Mouse (Mus musculus) MEL (cell line): ENCODE results near the gene Ipo13. TPM values are rescaled to one million over a fixed set of nuclear protein-coding genes. Genes with fewer than 3 reads are reported as not detected.
A peak's percentile ranks its signal among the peaks of the same experiment; 100 is the strongest.

Experiments
- DNase-seq: peaks from one replicate; pipeline ENCODE4 v3.0.0; 2011; ENCODE audit warnings: low read depth, low spot score
- H3K27ac ChIP-seq: 2 replicates; pipeline ENCODE4 v1.5.1; 2012; ENCODE audit warnings: low read depth, mild to moderate bottlenecking, control low read depth, low read length, moderate library complexity; ENCODE audit not compliant: control insufficient read depth
- H3K27me3 ChIP-seq, 2 experiments: fragments of 150-350 bp in 1 of 2; sonication (generic) in 1 of 2; 2 replicates each; pipeline ENCODE4 v1.6.1; 2012; ENCODE audit warnings: low read length in 2 of 2, mild to moderate bottlenecking in 2 of 2, improper control_type of control experiment in 1 of 2, moderate library complexity in 1 of 2; ENCODE audit not compliant: insufficient read depth in 2 of 2, control insufficient read depth in 1 of 2
- H3K36me3 ChIP-seq, 2 experiments: 2 replicates each; pipeline ENCODE4 v1.6.1; 2012 to 2014; ENCODE audit warnings: low read length in 2 of 2, improper control_type of control experiment in 1 of 2, inconsistent platforms in 1 of 2, mild to moderate bottlenecking in 1 of 2; ENCODE audit not compliant: insufficient read depth in 2 of 2, control insufficient read depth in 1 of 2
- H3K4me1 ChIP-seq, 2 experiments: fragments of 150-350 bp in 1 of 2; sonication (generic) in 1 of 2; 2 replicates each; pipeline ENCODE4 v1.6.1; 2012; ENCODE audit warnings: low read length in 2 of 2, improper control_type of control experiment in 1 of 2, mild to moderate bottlenecking in 1 of 2; ENCODE audit not compliant: insufficient read depth in 2 of 2, control insufficient read depth in 1 of 2
- H3K4me3 ChIP-seq, 2 experiments: fragments of 150-350 bp in 1 of 2; sonication (generic) in 1 of 2; 2 replicates each; pipeline ENCODE4 v1.5.1; 2012; ENCODE audit warnings: low read depth in 2 of 2, low read length in 2 of 2, mild to moderate bottlenecking in 2 of 2, moderate library complexity in 2 of 2, control low read depth in 1 of 2, improper control_type of control experiment in 1 of 2; ENCODE audit not compliant: control insufficient read depth in 1 of 2, insufficient read depth in 1 of 2
- H3K79me2 ChIP-seq: 2 replicates; pipeline ENCODE4 v1.6.1; 2012; ENCODE audit warnings: mild to moderate bottlenecking, low read length, moderate library complexity; ENCODE audit not compliant: control insufficient read depth, poor library complexity, insufficient read depth
- H3K9ac ChIP-seq: 2 replicates; pipeline ENCODE4 v1.6.1; 2012; ENCODE audit warnings: low read depth, mild to moderate bottlenecking, control low read depth, low read length, moderate library complexity; ENCODE audit not compliant: control insufficient read depth, poor library complexity, severe bottlenecking
- H3K9me3 ChIP-seq: fragments of 150-350 bp; sonication (generic); replicated peaks from 2 replicates; pipeline ENCODE4 v1.6.1; 2012; ENCODE audit warnings: mild to moderate bottlenecking, low read length, improper control_type of control experiment, moderate library complexity; ENCODE audit not compliant: insufficient read depth
- CHD2 ChIP-seq: IDR thresholded peaks from 2 replicates; pipeline ENCODE4 v1.6.1; 2011; ENCODE audit warnings: low read length, improper control_type of control experiment
- CTCF ChIP-seq, 3 experiments: IDR thresholded peaks in 2 of 3; conservative IDR thresholded peaks in 1 of 3; 2 replicates each; pipeline ENCODE4 v1.5.1; 2011 to 2012; ENCODE audit warnings: low read length in 3 of 3, low read depth in 2 of 3, mild to moderate bottlenecking in 2 of 3, improper control_type of control experiment in 1 of 3, inconsistent platforms in 1 of 3, mixed read lengths in 1 of 3, moderate library complexity in 1 of 3; ENCODE audit not compliant: control insufficient read depth in 1 of 3, insufficient read depth in 1 of 3, poor library complexity in 1 of 3, severe bottlenecking in 1 of 3
- E2F4 ChIP-seq: IDR thresholded peaks from 2 replicates; pipeline ENCODE4 v1.6.1; 2011; ENCODE audit warnings: low read depth, low read length, improper control_type of control experiment, borderline replicate concordance
- ELF1 ChIP-seq: IDR thresholded peaks from 2 replicates; pipeline ENCODE4 v1.6.1; 2014; ENCODE audit warnings: low read depth, mild to moderate bottlenecking, inconsistent platforms, low read length, improper control_type of control experiment, moderate library complexity
- HCFC1 ChIP-seq: IDR thresholded peaks from 2 replicates; pipeline ENCODE4 v1.6.1; 2012; ENCODE audit warnings: low read depth, mild to moderate bottlenecking, inconsistent platforms, low read length, improper control_type of control experiment, moderate library complexity
- MAFK ChIP-seq: IDR thresholded peaks from 2 replicates; pipeline ENCODE4 v1.6.1; 2011; ENCODE audit warnings: low read depth, mild to moderate bottlenecking, low read length, improper control_type of control experiment, borderline replicate concordance
- MAZ ChIP-seq: IDR thresholded peaks from 2 replicates; pipeline ENCODE4 v1.6.1; 2012; ENCODE audit warnings: low read depth, mild to moderate bottlenecking, inconsistent platforms, low read length, improper control_type of control experiment
- MXI1 ChIP-seq: IDR thresholded peaks from 2 replicates; pipeline ENCODE4 v1.6.1; 2011; ENCODE audit warnings: mild to moderate bottlenecking, low read depth, low read length, improper control_type of control experiment
- NRF1 ChIP-seq: IDR thresholded peaks from 2 replicates; pipeline ENCODE4 v1.6.1; 2014; ENCODE audit warnings: low read depth, mild to moderate bottlenecking, inconsistent platforms, low read length, improper control_type of control experiment, moderate library complexity; ENCODE audit not compliant: poor library complexity, insufficient read depth, severe bottlenecking
- POLR2A ChIP-seq, 2 experiments: IDR thresholded peaks; 2 replicates each; pipeline ENCODE4 v1.6.1; 2011 to 2012; ENCODE audit warnings: low read length in 2 of 2, mild to moderate bottlenecking in 2 of 2, control low read depth in 1 of 2, improper control_type of control experiment in 1 of 2, low read depth in 1 of 2, moderate library complexity in 1 of 2; ENCODE audit not compliant: control insufficient read depth in 1 of 2, insufficient read depth in 1 of 2, poor library complexity in 1 of 2
- RAD21 ChIP-seq: IDR thresholded peaks from 2 replicates; pipeline ENCODE4 v1.6.1; 2011; ENCODE audit warnings: mild to moderate bottlenecking, low read depth, low read length, improper control_type of control experiment
- SMC3 ChIP-seq: IDR thresholded peaks from 2 replicates; pipeline ENCODE4 v1.6.1; 2011; ENCODE audit warnings: low read depth, low read length, improper control_type of control experiment
- TAL1 ChIP-seq: IDR thresholded peaks from 2 replicates; pipeline ENCODE4 v1.6.1; 2012; ENCODE audit warnings: mild to moderate bottlenecking, inconsistent platforms, low read length, moderate library complexity, mixed read lengths
- TBP ChIP-seq: IDR thresholded peaks from 2 replicates; pipeline ENCODE4 v1.8.0; 2011; ENCODE audit warnings: low read depth, low read length, improper control_type of control experiment
- TCF12 ChIP-seq: IDR thresholded peaks from 2 replicates; pipeline ENCODE4 v1.6.1; 2014; ENCODE audit warnings: low read depth, mild to moderate bottlenecking, inconsistent platforms, low read length, improper control_type of control experiment, moderate library complexity
- UBTF ChIP-seq: IDR thresholded peaks from 2 replicates; pipeline ENCODE4 v1.6.1; 2012; ENCODE audit warnings: low read depth, mild to moderate bottlenecking, inconsistent platforms, low read length, improper control_type of control experiment, moderate library complexity, borderline replicate concordance; ENCODE audit not compliant: insufficient read depth
- USF2 ChIP-seq, 2 experiments: IDR thresholded peaks; 2 replicates each; pipeline ENCODE4 v1.6.1; 2011 to 2012; ENCODE audit warnings: improper control_type of control experiment in 2 of 2, low read length in 2 of 2, borderline replicate concordance in 1 of 2, inconsistent platforms in 1 of 2, low read depth in 1 of 2, mild to moderate bottlenecking in 1 of 2; ENCODE audit not compliant: insufficient read depth in 1 of 2
- ZC3H11A ChIP-seq: IDR thresholded peaks from 2 replicates; pipeline ENCODE4 v1.6.1; 2012; ENCODE audit warnings: low read depth, mild to moderate bottlenecking, inconsistent platforms, low read length, improper control_type of control experiment
- ZKSCAN1 ChIP-seq: IDR thresholded peaks from 2 replicates; pipeline ENCODE4 v1.6.1; 2012; ENCODE audit warnings: low read depth, mild to moderate bottlenecking, inconsistent platforms, low read length, improper control_type of control experiment, moderate library complexity
- ZMIZ1 ChIP-seq: IDR thresholded peaks from 2 replicates; pipeline ENCODE4 v1.6.1; 2012; ENCODE audit warnings: low read depth, mild to moderate bottlenecking, inconsistent platforms, low read length, improper control_type of control experiment, moderate library complexity
- polyA plus RNA-seq, 2 experiments: library from polyadenylated mRNA; stranded (reverse) in 1 of 2; unstranded in 1 of 2; fragments of >175 nt in 1 of 2; fragments of >200 nt in 1 of 2; gene quantifications; 2 replicates each; pipeline versions ENCODE4 v1.2.1 to v1.2.4; 2012; ENCODE audit warnings: low replicate concordance in 2 of 2, low read depth in 1 of 2; ENCODE audit not compliant: insufficient read length in 2 of 2, insufficient read depth in 1 of 2, missing spikeins in 1 of 2
- total RNA-seq: library from RNA; depleted of rRNA; stranded (reverse); fragments of 300-350 nt; gene quantifications from 2 replicates; pipeline ENCODE4 v1.2.3, GENCODE M21; 2012

The Ipo13 gene
- total and polyA plus RNA-seq, 3 experiments: 39.5 to 88.0 TPM; not detected in 1

DNA sequence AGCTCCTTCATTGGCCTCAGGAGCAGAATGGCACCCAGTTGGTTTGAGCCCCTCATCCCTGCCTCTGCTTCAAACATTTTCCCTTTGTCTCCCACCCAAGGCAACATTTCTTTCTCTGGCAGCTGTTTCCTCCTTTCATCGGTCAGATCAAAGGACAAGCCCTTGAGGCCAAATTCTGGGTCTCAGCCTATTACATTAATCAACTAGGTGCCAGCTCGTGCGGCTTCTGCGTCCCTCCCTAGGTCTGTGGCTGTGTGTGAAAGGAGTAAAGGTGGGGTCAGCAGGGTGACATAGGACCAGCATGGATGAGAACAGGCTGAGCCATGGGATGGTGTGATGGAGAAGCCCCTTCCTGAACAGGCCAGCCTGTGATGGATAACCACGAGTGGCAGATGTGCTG, 28.5 kb upstream of the Ipo13 start:
- Histone ChIP-seq H3K79me2 (no peaks in the 10 kb centered on the region), H3K4me3 (no peak overlapping the region), H3K27me3 (no peaks in the 10 kb centered on the region), H3K27ac (no peak overlapping the region), H3K9me3 (no peaks in the 10 kb centered on the region), H3K36me3 (peaks cover 0 to 14% of the 10 kb centered on the region in 2 experiments; a peak in 2 of 4 replicates), H3K9ac (no peak overlapping the region), H3K4me1 (peaks cover 10 to 14% of the 10 kb centered on the region in 2 experiments)
- no peak for DNase-seq
- TF ChIP-seq ZC3H11A: no peak
- no peak for TF ChIP-seq RAD21
- TF ChIP-seq USF2 (IDR thresholded peaks at IDR 0.05; ENCODE audit: borderline replicate concordance in 1 of 2, insufficient read depth in 1 of 2, low read depth in 1 of 2, low read length in 2 of 2): no peak
- TF ChIP-seq MAZ: no peak
- TF ChIP-seq NRF1: no peak
- TF ChIP-seq CTCF (IDR thresholded peaks at IDR 0.05 in 2 of 3, conservative IDR thresholded peaks at IDR 0.05 in 1 of 3; ENCODE audit: control insufficient read depth in 1 of 3, insufficient read depth in 1 of 3, low read depth in 2 of 3, low read length in 3 of 3, poor library complexity in 1 of 3, severe bottlenecking in 1 of 3): no peak
- no peak for TF ChIP-seq TAL1
- no peak for TF ChIP-seq TBP
- no peak for TF ChIP-seq TCF12
- no peak for TF ChIP-seq MXI1
- no peak for TF ChIP-seq CHD2
- TF ChIP-seq ZMIZ1: no peak
- no peak for TF ChIP-seq ELF1
- TF ChIP-seq UBTF: no peak
- TF ChIP-seq SMC3: no peak
- no peak for TF ChIP-seq E2F4
- TF ChIP-seq HCFC1: no peak

DNA sequence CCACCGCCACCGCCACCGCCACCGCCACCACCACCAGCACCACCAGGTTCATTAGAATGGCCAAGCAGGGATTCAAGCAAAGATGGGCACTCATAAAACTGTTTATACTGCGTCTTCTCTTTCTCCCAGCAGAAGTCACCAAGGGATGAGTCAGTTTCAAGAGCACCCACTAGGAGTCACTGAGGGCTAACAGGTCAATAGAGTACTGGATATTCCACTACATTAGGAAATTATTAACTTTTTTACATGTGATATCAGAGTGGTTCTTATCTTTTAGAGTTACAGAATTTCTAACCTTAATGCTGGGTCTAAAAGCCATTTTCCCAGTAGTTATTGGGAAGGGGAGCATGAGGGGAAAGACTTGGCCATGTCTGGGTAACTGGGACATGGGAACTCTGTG, 22.2 kb upstream of the Ipo13 start:
- Histone ChIP-seq H3K9me3 (no peaks in the 10 kb centered on the region), H3K4me1 (no peaks in the 10 kb centered on the region), H3K36me3 (no peaks in the 10 kb centered on the region), H3K79me2 (no peaks in the 10 kb centered on the region), H3K9ac (no peak overlapping the region), H3K27me3 (no peaks in the 10 kb centered on the region), H3K27ac (no peak overlapping the region), H3K4me3 (no peak overlapping the region)
- no peak for DNase-seq
- TF ChIP-seq RAD21 (peak; percentile 4), UBTF (no peak), POLR2A (IDR thresholded peaks at IDR 0.05; ENCODE audit: control insufficient read depth in 1 of 2, insufficient read depth in 1 of 2, low read depth in 1 of 2, low read length in 2 of 2, poor library complexity in 1 of 2) (no peak), ELF1 (no peak), ZKSCAN1 (no peak), MAFK (no peak)
